Mouse (Mus musculus) R1 (cell line): Measurements from ENCODE around the gene Arhgap27.

Source experiments
- DNase-seq: peaks from one replicate; pipeline ENCODE4 v3.0.0-alpha.2; 2018; ENCODE audit warnings: low read depth, low spot score

Gene Arhgap27

GRCm38 (mm10) chr11:103363214-103364148, at the start of gene Arhgap27:
Gene Arhgap27, minus strand, starts transcription at chr11:103363692.
- peak; percentile 64 for DNase-seq

DNA sequence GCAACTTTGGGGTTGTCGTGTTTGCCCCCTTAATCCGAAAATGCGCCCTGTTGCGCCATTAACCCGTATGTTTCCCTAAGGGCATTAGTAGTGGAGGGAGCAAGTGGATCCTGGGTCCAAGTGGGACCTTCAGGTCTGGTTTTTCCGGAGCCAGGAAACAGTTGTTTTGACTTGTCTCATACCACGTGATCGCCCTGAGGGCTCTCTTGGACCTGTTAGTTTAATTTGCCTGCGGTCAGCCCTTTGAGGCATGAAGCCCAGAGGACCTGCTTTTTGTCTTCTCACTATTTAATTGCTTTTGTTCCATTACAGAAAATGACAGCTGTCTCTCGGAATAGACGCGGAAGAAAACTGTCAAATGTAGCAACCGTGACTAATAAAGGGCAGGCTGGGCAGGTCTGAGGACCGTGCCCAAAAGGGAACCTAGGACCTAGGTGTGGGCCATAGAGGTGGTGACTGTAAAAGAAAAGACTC, 49.5 kb upstream of the Arhgap27 start:
- peak; percentile 88 for DNase-seq

DNA sequence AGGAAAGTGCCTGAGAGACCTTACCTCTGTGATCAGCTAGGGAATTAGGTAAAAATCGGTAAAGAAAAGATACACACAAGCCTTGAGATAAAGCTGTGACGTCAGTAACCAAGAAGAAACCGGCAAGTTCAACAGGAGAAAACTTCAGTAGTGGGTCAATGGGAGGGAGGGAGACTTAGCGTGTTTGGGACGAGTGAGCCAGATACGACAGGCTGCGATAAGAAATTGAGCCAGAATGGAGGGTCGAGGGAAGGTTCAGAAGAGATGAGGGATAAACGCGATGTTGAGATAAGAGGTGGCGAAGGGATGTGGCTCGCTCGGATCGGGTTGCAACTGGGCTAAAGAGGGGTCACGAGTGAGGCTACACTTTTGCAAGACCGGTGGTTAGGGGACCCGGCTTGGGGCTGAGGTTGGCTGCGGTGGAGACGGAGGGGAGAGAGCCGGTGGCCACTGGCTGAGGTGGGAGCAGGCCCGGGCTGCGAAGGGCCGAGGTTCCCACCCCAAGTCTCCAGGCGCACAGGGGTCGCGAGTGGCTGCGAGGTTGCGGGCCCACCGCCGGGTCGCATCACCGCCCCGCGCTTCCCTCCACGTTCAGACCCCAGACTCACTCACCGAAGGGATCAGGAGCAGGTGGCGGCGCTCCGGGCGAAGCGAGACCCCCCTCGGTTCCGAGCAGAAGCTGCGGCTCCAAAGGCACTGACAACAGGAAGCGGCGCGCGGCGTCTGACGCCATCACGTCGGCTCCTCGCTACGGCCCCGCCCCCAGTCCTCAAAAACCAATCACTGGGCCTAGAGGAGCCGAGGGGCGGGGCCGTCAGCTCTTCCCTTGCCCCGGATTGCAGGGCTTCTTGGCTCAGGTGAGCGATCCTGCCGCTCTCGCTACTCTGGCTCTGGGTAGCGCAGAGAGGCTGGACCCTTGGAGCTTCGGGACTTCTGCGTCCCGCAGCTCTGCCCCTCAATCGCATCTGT, 48.8 kb upstream of the Arhgap27 start, which contains the start of gene Plekhm1:
Gene Plekhm1 (minus strand): TSS at position 707 of the 969 bp plus-strand sequence.
- peak; percentile 98 for DNase-seq

GRCm38 (mm10) chr11:103411301-103411700, 47.8 kb upstream of the Arhgap27 start:
- no peak for DNase-seq

GRCm38 (mm10) chr11:103408880-103409279, 45.4 kb upstream of the Arhgap27 start:
- DNase-seq = no peak

- DNase-seq = peak; percentile 96
Observed at GRCm38 (mm10) chr11:103407136-103407535, 43.6 kb upstream of the Arhgap27 start.

DNA sequence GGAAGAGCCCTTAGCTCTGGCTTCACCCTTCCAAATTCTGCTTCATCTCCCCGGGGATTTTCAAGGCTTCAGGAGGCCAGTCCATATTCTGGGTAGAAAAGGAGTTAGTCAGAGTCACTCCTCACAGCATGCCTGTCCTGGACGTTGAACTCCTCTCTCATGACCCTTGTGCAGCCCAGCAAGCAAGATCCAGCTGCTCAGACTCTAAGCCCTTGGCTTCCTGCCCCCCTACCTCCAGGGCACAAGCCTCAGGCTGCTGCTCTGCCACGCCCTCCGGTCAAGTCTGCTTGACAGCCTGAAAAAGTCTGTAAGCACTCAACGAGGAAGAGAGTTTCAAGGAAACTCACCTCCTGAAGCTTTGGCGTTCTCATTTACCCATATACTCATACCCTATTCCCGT, 43.1 kb upstream of the Arhgap27 start:
- peak; percentile 97 for DNase-seq

DNA sequence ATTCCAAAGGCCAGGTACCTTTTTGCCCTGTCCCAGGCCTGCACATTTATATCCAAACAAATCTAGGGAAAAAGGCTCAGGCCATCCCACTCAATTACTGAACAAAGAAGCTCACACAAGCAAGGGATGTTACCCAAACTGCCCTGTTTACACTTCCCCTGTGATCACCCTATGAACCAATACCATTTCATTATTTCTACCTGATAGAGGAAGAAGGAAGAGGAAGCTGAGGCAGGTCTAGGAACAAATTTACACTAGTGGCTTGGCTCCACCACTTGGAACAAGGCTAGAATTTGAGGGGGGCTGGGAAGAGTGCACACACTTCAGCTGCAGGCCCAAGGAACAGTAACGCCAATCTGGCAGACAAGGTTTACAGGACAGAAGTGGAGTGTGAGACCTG, 42.3 kb upstream of the Arhgap27 start:
- DNase-seq = no peak

GRCm38 (mm10) chr11:103404618-103405017, 41.1 kb upstream of the Arhgap27 start:
- no peak for DNase-seq

DNA sequence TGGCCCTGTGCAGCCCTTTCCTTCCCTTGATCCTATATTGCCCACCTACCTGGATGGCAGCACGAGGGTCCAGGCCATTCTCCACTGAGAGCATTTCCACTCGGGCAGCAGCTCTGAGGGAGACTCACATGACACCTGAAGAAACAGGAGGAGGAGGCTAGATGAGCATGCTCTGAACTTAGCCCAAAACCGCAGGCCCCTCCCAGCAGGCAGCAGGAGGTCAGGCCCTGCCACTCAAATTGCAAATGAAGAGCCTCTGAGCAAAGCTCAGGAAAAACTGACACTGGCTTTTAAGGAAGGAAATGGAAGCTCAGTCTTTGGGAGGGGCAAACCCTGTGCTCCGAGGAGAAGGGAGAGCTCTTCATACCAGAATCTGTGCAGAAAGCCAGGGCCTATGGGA, 40.3 kb upstream of the Arhgap27 start:
- peak; percentile 96 for DNase-seq

DNA sequence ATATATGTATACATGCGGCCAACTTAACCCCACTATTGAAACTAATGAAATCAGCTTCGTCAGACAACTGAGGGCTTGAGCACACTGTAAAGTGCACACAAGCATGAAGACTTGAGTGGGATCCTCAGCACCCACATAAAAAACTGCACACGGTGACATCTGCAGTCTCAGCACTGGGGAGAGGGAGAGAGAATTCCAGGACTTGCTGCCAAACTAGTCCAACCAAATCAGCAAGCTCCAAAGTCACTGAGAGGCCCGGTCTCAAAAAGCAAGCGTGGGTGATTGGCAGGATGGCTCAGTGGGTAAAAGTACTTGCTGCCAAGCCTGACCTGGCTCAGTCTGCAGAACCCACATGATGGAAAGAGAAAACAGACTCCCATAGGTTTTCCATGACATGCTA, 39.2 kb upstream of the Arhgap27 start:
- DNase-seq = no peak

DNA sequence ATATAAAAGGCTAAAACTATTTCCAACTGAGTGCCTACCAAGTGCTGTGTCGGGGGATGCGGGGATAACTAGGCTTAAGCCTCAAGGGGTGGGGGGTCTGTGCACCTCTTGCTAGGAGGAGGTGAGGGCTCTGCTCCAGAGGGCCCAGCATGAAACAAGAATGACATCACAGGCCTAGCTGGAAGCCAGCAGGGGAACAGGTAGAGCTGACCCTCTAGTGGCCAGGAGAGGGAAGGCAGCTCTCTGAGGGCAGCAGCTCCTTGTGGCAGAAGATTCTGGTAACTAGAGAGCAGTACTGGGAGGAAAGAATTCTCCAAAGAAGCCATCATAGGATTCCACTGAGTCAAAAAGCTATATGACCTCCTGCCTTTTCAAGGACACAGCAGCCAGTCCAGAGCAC, 38.7 kb upstream of the Arhgap27 start:
- DNase-seq = peak; percentile 83

GRCm38 (mm10) chr11:103399986-103400385, 36.5 kb upstream of the Arhgap27 start:
- no peak for DNase-seq

- no peak for DNase-seq
Observed at GRCm38 (mm10) chr11:103399050-103399449, 35.6 kb upstream of the Arhgap27 start.

GRCm38 (mm10) chr11:103396682-103397081, 33.2 kb upstream of the Arhgap27 start:
- no peak for DNase-seq

- no peak for DNase-seq
Observed at GRCm38 (mm10) chr11:103396236-103396635, 32.7 kb upstream of the Arhgap27 start.

GRCm38 (mm10) chr11:103394604-103395003, 31.1 kb upstream of the Arhgap27 start:
- DNase-seq = no peak

DNA sequence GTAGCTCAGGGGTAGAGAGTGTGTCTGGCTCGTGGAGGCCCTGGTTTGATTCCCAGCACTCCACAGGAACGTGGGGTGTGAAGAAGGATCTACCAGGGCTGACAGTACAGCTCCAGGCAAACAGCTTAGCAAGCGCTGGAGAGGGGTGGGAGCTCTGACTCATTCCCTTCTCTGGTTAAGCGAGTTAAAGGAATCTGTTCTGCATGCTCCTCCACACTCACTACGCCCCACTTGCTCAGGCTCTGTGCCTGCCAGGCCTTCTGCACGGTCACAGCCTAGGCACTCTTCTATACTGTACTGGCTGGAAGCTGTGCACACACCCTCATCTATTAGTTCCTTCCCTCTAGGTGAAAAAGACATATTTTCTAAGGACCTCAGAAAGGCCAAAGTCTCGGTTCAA, 30.5 kb upstream of the Arhgap27 start:
- DNase-seq = no peak

GRCm38 (mm10) chr11:103387870-103388526, 24.5 kb upstream of the Arhgap27 start:
- DNase-seq = peak; percentile 98

DNA sequence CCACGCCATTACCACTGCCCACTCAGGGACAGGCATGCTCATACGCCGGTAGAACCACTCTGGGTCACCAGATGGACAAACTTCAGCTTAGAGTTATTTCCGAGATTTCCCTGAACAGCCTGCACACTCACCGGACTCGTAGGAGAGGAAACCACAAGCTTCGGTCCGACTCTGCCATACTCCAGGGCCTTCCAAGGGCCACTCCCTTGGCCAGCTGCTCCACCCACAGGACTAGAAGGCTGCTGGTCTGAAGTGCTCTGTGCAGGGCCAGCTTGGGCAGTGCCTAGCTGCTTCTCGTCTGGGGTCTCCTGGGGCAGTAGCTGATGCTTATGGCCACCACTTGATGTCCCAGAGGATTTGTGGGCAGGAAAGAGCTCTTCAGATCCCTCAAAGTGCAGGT, 23.3 kb upstream of the Arhgap27 start:
- no peak for DNase-seq

DNA sequence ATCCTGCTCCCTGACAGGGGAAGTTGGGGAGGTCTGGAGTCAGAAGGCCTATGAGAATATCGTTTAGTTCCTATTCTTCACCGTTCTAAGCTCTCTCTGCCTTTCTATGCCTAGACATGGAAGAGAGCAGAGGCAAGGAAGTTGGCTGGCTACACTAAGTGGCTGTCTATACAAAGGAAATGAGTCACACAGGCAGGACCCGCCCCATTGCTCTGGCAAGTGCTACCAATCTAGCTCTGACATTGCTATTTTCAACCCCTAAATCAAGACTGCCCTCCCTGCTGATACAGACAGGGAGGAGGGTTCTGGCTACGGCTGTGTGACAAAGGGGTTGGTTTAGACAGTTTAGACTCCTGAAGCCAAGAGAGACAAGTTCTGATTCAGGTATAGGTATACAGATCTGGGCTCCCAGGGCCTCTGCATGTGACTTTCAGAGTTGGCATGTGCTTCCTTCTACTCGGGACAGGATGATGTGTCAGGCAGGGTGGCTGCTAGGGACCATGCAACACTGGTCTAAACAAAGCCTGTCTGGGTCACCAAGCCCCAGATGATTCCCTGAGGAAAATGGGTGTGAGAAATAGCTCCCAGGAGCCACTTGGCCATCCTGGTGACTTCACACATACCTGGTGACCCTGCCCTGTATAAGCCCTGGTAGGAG, 18.6 kb upstream of the Arhgap27 start:
- peak; percentile 49 for DNase-seq
